Mouse (Mus musculus): Measurements from ENCODE around the gene Hectd4. TPM values are rescaled to one million over a fixed set of nuclear protein-coding genes. Genes with fewer than 3 reads are reported as not detected.

The Hectd4 gene
- polyA plus RNA-seq, 1 experiment from 2014 or later: 14.7 TPM

DNA sequence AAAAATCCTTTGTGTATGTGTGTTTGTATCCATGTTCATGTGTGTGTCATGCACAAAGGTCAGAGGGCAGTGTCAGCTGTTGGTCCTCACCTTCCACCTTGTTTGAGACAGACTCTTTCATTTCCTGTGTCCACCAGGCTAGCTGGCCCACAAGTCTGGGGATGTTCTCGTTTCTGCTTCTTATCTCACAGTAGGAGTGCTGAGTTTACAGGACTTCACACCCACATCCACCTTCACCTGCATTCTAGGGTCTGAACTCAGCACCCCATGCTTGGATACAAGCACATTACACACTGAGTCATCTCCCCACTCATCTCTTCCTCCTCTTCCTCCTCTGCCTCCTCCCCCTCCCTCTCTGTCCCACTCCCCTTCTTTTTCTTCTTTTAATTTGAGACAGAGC lies 22.2 kb downstream of the Hectd4 start:
- no peaks in the 10 kb centered on the region; the same call in none of the 2 replicates for H3K4me1 ChIP-seq (replicated peaks)
- no peak for ATAC-seq (ENCODE audit: low read depth)
- WGBS: 59% methylated on average over 1 of the region's 1 CpGs
- H3K27ac ChIP-seq (replicated peaks): no peak overlapping the region
- H3K9ac ChIP-seq: no peak overlapping the region
- no peaks in the 10 kb centered on the region for H3K36me3 ChIP-seq
- no peak overlapping the region for H3K4me3 ChIP-seq
- no peaks in the 10 kb centered on the region for H3K27me3 ChIP-seq
- no peaks in the 10 kb centered on the region for H3K9me3 ChIP-seq
- no peak overlapping the region for H3K4me2 ChIP-seq

DNA sequence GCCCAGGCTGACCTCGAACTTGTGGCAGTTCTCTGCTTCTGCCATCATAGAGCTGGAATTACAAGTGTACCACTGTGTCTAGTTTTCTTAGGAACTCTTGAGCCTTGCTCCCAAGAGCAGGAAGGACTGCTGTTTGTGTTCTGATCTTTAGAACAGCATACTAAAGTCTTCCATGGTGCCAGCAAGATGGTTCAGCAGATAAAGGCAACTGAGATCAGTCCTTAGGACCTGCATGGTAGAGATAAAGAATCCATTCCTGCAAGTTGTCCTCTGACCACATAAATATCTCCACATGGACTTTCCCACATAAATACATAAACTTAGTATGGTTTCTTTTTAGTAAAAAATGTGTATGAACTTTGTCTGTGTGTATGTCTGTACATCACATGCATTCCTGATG lies 22.7 kb downstream of the Hectd4 start:
- no peak overlapping the region for H3K9ac ChIP-seq
- H3K27me3 ChIP-seq: no peaks in the 10 kb centered on the region
- no peak for ATAC-seq (ENCODE audit: low read depth)
- no peak overlapping the region for H3K27ac ChIP-seq (replicated peaks)
- no peaks in the 10 kb centered on the region; the same call in none of the 2 replicates for H3K4me1 ChIP-seq (replicated peaks)
- H3K4me3 ChIP-seq: no peak overlapping the region
- no peaks in the 10 kb centered on the region for H3K36me3 ChIP-seq
- 88% methylated on average over 1 of the region's 1 CpGs for WGBS
- H3K4me2 ChIP-seq: no peak overlapping the region
- H3K9me3 ChIP-seq: no peaks in the 10 kb centered on the region

DNA sequence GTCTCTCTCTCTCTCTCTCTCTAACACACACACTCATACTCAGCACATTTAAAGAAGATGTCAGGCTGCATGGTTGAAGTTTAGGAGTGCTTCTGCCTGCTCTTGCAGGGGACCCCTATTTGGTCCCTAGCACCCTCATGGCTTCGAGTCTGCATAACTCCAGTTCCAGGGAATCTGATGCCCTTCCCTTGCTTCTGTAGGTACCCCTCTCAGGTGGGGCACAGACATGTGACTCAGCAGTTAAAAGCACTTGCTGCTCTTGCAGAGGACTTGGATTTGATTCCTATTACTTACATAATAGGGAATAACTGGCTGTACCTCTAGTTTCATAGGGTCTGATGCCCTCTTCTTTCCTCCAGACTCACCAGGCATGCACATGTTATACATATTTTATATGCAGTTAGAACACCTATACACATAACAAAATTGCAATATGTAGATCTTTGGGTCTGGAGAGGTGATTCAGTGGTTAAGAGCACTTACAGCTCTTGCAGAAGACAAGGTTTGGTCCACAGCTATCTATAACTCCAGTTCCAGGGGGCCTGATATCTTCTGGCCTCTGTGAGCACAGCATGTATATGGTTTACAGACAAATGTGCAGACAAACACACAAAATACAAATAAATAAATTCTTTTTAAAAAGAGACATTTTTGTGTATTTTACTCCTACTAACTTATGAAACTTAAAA lies 23.8 kb downstream of the Hectd4 start:
- no peak for ATAC-seq (ENCODE audit: low read depth)
- H3K27me3 ChIP-seq: no peaks in the 10 kb centered on the region
- WGBS: 93% methylated on average over 1 of the region's 1 CpGs

DNA sequence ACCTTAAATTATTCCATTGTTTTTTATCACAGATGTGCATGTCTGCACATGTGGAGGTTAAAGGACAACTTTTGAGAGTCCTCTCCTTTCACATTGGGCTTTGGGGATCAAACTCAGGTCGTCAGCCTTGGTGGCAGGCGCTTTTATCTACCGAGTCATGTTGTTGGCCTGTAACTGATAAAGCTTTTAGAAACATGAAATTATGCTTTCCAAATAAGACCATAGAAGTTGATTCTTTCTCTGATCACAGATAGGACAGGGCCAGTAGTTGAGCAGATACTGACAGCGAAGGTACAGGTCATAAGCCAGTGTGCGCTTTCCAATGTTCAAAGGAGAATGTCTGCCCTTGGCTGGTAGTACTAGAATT lies 24.3 kb downstream of the Hectd4 start:
- no peak for ATAC-seq (ENCODE audit: low read depth)
- no peaks in the 10 kb centered on the region; the same call in none of the 2 replicates for H3K4me1 ChIP-seq (replicated peaks)
- WGBS: 92% methylated on average over 5 of the region's 5 CpGs

More for the DNA sequence above, 23.8 kb downstream of the Hectd4 start:
- Histone ChIP-seq H3K4me1 (replicated peaks) (no peaks in the 10 kb centered on the region; the same call in none of the 2 replicates), H3K4me3 (no peak overlapping the region), H3K9ac (no peak overlapping the region), H3K27ac (replicated peaks) (no peak overlapping the region), H3K36me3 (no peaks in the 10 kb centered on the region), H3K9me3 (no peaks in the 10 kb centered on the region), H3K4me2 (no peak overlapping the region)

DNA sequence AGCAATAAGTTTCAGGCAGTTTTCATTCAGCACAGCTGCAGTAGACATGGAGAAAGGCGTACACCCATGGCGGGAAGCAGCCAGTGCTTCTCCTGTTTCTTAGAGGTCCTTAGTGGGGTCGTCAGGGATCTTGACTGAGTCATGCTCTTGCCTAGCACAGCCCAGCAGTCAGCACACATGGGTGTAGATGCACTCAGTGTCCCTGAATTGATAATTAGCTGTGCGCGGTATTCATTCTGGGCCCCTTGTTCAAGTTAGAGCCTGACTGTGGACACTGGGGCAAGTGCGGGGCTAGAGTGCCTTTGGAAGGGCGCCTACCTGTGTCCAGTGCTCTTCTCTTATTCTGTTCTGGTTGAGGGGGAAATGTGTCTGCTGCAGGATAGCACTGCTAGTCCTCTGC lies 25.2 kb downstream of the Hectd4 start:
- Histone ChIP-seq H3K4me3 (no peak overlapping the region), H3K4me1 (replicated peaks) (no peaks in the 10 kb centered on the region; the same call in none of the 2 replicates), H3K27me3 (no peaks in the 10 kb centered on the region), H3K9ac (no peak overlapping the region), H3K27ac (replicated peaks) (no peak overlapping the region), H3K9me3 (no peaks in the 10 kb centered on the region), H3K36me3 (no peaks in the 10 kb centered on the region), H3K4me2 (no peak overlapping the region)
- ATAC-seq (ENCODE audit: low read depth): no peak
- WGBS: 87% methylated on average over 7 of the region's 7 CpGs

More for the DNA sequence above, 24.3 kb downstream of the Hectd4 start:
- Histone ChIP-seq H3K36me3 (no peaks in the 10 kb centered on the region), H3K9ac (no peak overlapping the region), H3K4me3 (no peak overlapping the region), H3K27me3 (no peaks in the 10 kb centered on the region), H3K4me2 (no peak overlapping the region), H3K27ac (replicated peaks) (no peak overlapping the region), H3K9me3 (no peaks in the 10 kb centered on the region)

DNA sequence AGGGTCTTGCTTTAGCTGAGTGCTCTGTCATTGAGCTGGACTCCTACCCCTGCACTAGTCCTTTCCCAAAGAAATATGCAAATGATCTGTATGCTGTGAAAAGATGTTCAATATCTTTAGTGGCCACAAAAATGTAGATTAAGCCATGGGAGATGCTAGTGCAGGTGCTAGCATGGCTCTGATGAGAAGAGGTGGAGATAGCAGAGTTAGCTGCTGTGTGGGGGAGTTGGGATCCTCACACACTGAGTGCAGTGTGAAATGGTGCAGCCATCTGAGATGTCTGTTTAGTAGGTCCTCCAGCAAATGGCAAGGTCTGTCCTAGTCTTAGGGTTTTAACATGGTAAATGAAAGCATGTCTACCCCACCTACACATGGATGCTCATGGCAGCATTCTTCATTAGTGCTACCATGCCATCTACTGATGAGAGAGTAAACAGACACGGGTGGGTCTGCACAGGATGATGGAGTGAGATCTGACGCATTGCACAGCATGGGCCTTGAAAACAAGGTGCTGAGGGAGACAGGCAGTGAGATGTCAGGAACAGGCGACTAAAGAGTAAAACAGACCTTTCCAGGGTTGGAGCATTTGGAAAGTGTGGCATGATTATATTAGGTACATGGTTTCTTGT lies 28.9 kb downstream of the Hectd4 start:
- WGBS: 76% methylated on average over 3 of the region's 3 CpGs
- Histone ChIP-seq H3K27ac (replicated peaks) (no peak overlapping the region), H3K9ac (no peak overlapping the region), H3K27me3 (no peaks in the 10 kb centered on the region), H3K36me3 (peaks cover 1% of the 10 kb centered on the region), H3K4me3 (no peak overlapping the region), H3K4me2 (no peak overlapping the region), H3K9me3 (no peaks in the 10 kb centered on the region), H3K4me1 (replicated peaks) (no peaks in the 10 kb centered on the region; the same call in none of the 2 replicates)
- no peak for ATAC-seq (ENCODE audit: low read depth)

DNA sequence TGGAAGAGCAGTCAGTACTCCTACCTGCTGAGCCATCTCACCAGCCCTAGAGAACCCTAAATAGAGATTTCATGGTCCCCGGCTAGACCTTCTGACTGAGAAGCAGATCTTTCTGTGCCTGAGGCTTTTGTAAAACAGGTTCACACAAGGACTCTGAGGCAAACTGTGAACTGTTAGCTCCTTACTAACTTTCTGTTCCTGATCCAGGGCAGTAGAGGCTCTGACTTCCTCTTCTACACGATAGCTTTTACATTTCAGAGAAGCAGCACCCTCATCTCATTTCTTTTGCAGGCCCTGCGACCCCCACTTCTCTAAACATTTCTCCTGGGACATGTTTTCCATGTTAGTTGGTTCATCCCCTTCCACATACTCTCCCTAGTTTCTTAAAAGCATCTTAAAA lies 29.7 kb downstream of the Hectd4 start:
- H3K27ac ChIP-seq (replicated peaks): no peak overlapping the region
- WGBS: 95% methylated on average over 3 of the region's 3 CpGs
- H3K36me3 ChIP-seq: peaks cover 9% of the 10 kb centered on the region
- H3K4me1 ChIP-seq (replicated peaks): no peaks in the 10 kb centered on the region; the same call in none of the 2 replicates
- H3K9me3 ChIP-seq: no peaks in the 10 kb centered on the region
- H3K4me3 ChIP-seq: no peak overlapping the region
- ATAC-seq (ENCODE audit: low read depth): no peak
- H3K27me3 ChIP-seq: no peaks in the 10 kb centered on the region
- H3K4me2 ChIP-seq: no peak overlapping the region
- no peak overlapping the region for H3K9ac ChIP-seq

DNA sequence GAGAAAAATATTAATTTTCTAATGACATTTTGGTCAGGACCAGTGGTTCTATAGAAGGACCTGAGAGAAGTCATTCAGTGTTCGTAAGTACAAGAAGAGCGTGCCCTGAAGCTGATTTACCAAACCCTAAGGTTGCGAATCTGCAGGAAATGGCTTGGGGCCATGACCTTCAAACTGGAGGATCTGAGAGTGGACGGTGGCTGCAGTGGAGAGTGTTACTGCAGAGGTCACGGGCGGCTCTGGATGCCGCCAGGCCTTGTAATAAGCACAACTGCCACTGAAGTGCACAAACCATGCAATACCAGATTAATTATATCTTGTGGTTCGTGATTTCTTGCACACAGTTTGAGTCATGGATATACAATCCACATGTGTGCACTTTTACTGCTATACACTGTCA lies 31.8 kb downstream of the Hectd4 start:
- Histone ChIP-seq H3K4me2 (no peak overlapping the region), H3K36me3 (peaks cover 27% of the 10 kb centered on the region), H3K4me1 (replicated peaks) (no peaks in the 10 kb centered on the region), H3K27ac (replicated peaks) (no peak overlapping the region), H3K27me3 (no peaks in the 10 kb centered on the region), H3K4me3 (no peak overlapping the region), H3K9me3 (no peaks in the 10 kb centered on the region), H3K9ac (no peak overlapping the region)
- no peak for ATAC-seq (ENCODE audit: low read depth)
- WGBS: 74% methylated on average over 8 of the region's 8 CpGs

DNA sequence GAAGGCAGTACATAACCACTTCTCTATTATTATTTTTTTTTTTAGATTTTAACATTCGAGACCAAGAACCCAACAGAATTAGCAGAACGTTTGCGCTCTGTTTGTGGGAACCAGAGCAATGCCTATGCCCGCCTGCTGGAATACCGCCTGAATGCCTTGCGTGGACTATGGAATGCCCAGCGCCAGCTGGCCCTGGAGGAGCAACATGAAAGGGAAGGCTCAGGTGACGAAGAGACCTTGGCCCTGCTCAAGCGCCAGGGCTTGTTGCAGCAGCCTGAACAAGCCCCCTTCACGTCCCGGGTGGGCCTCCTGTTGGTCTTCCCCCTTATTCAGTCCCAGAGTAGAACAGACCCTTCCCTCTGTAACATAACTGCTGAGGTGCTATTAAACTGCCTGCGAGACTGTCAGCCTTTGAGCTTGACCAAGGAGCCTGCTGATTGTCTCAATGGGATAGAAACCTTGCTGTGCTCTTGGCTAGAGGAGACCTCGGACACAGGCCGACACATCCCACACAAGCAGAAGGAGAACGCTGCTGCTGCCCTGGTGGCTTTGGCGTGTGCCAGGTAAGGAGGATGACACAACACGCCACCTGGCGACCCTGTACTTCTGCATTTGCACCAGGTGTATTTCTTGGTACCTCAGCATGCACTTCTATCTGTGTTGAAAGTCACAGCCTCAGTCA lies 33.9 kb downstream of the Hectd4 start:
- Histone ChIP-seq H3K9me3 (no peaks in the 10 kb centered on the region), H3K4me2 (no peak overlapping the region), H3K36me3 (peaks cover 36% of the 10 kb centered on the region), H3K9ac (no peak overlapping the region), H3K27ac (replicated peaks) (no peak overlapping the region), H3K27me3 (no peaks in the 10 kb centered on the region), H3K4me1 (replicated peaks) (no peaks in the 10 kb centered on the region), H3K4me3 (no peak overlapping the region)
- ATAC-seq (ENCODE audit: low read depth): no peak
- WGBS: 87% methylated on average over 18 of the region's 18 CpGs

DNA sequence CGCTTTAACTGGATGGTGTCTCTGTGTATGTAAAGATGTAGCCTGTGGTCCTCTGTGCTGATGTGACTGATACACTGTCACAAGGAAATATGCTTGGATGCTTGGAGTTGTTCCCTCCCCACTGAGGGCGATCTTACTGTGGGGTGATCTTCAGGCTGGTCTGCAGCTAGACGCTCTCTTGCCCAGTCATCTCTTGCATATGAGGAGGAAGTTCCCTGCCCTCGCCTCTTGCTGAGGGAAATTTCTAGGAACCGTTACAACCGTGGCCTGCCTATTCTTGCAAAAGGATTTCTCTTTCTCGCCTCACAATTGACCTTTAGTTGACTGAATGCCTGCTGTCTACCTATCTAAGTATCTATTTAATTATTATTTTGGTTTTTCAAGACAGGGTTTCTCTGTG lies 35.0 kb downstream of the Hectd4 start:
- Histone ChIP-seq H3K27ac (replicated peaks) (no peak overlapping the region), H3K9ac (no peak overlapping the region), H3K36me3 (peaks cover 43% of the 10 kb centered on the region), H3K4me2 (no peak overlapping the region), H3K4me1 (replicated peaks) (no peaks in the 10 kb centered on the region), H3K4me3 (no peak overlapping the region), H3K27me3 (no peaks in the 10 kb centered on the region), H3K9me3 (no peaks in the 10 kb centered on the region)
- WGBS: 86% methylated on average over 7 of the region's 7 CpGs
- ATAC-seq (ENCODE audit: low read depth): no peak

DNA sequence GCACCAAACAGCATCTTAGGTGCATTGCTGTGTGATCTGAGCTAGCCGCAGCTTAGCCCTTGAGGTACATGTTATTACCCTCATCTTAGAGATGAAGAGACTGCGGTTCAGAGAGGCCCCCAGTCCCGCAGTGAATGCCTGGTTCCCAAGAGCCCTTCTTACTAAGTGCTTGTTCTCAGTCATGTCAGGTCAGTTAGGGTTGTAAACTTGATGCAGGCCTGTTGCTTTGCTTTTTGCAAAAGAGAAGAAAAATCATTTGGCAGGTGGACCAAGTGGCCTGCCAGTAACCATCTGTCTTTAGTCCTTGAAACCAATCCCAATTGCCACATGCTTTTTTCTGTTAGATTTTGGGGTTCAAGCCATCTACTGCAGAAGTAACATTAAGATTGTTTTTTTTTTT lies 41.8 kb downstream of the Hectd4 start:
- WGBS: 91% methylated on average over 3 of the region's 3 CpGs
- ATAC-seq (ENCODE audit: low read depth): no peak
- peaks cover 72% of the 10 kb centered on the region for H3K36me3 ChIP-seq

DNA sequence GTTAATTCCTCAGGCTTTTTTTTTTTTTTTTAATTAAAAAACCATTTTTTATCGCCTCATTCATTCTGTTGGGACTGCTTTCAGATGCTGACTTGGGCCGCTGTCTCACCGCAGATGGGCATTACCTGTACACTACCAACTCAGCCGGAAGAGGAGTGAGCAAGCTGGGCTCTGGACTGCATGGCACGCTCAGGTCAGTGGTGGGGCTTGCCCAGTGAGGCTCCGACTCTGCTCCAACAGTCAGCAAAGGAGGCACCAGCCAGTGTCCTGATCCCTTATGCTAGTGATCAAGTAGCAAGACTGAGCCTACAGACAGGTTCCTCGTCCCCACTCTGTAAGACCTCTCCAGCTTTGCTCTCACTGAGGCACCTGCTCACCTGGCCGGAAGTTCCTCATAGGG lies 42.4 kb downstream of the Hectd4 start:
- no peaks in the 10 kb centered on the region for H3K9me3 ChIP-seq
- H3K4me1 ChIP-seq (replicated peaks): no peaks in the 10 kb centered on the region
- H3K36me3 ChIP-seq: peaks cover 72% of the 10 kb centered on the region
- ATAC-seq (ENCODE audit: low read depth): no peak
- H3K9ac ChIP-seq: no peak overlapping the region
- H3K4me3 ChIP-seq: no peak overlapping the region
- WGBS: 94% methylated on average over 8 of the region's 8 CpGs
- H3K4me2 ChIP-seq: no peak overlapping the region
- no peak overlapping the region for H3K27ac ChIP-seq (replicated peaks)
- no peaks in the 10 kb centered on the region for H3K27me3 ChIP-seq

More for the DNA sequence above, 41.8 kb downstream of the Hectd4 start:
- Histone ChIP-seq H3K27ac (replicated peaks) (no peak overlapping the region), H3K27me3 (no peaks in the 10 kb centered on the region), H3K9ac (no peak overlapping the region), H3K4me1 (replicated peaks) (no peaks in the 10 kb centered on the region), H3K9me3 (no peaks in the 10 kb centered on the region), H3K4me2 (no peak overlapping the region), H3K4me3 (no peak overlapping the region)
